Mouse (Mus musculus): ENCODE data around the gene Kcnb1.
A peak's percentile ranks its signal among the peaks of the same experiment; 100 is the strongest.
"Not testable (repeated sequence)": the region's sequence is repeated elsewhere in the genome, so short reads cannot be mapped to it uniquely, and the experiment has no call there.

The Kcnb1 gene

DNA sequence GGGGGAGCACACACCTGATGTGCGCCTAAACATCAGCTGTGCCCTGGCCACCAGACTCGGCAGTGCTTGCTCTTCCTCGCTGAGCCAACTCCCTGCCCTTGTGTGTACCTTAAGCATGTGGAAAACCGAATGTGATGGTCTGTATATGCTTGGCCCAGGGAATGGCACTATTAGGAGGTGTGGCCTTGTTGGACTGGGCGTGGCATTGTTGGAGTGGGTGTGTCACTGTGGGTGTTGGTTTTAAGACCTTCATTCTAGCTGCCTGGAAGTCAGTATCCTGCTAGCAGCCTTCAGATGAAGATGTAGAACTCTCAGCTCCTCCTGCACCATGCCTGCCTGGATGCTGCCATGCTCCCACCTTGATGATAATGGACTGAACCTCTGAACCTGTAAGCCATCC, 14.7 kb upstream of the Kcnb1 start:
- ATAC-seq (ENCODE audit: low TSS enrichment) = not testable (repeated sequence)

DNA sequence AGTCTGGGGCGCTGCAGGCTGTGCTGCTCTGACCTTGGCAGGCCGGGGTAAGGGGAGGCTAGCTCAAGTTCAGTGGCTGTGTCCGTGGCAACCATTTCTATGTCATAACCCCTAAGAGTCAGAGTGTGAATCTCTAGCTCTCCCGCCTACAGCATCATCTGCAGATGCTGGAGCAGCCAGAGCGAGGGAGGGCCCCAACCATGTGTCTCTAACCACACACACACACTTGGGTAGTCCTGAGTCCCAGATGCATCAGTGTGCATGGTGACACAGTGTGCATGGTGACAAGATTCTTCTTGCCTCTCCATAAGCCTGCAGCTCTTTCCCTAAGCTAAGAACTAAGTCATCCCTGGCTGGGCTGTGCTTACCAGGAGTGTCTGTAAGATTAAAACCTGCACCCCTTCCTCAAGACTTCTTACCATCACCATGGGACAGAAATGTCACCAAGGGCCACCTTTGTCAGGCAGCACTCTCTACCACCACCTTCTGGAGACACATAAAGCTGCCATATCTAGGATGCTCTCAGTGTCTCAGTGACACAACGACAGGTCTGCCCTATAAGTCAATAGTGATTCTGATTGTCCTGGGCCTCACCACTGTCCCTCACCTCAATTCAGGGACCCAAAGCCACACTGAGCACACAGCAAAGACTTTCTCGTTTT, 13.7 kb upstream of the Kcnb1 start:
- 0 out of 2 replicates have a peak, but pooled peaks have one; percentile 25 for ATAC-seq (ENCODE audit: low TSS enrichment)

DNA sequence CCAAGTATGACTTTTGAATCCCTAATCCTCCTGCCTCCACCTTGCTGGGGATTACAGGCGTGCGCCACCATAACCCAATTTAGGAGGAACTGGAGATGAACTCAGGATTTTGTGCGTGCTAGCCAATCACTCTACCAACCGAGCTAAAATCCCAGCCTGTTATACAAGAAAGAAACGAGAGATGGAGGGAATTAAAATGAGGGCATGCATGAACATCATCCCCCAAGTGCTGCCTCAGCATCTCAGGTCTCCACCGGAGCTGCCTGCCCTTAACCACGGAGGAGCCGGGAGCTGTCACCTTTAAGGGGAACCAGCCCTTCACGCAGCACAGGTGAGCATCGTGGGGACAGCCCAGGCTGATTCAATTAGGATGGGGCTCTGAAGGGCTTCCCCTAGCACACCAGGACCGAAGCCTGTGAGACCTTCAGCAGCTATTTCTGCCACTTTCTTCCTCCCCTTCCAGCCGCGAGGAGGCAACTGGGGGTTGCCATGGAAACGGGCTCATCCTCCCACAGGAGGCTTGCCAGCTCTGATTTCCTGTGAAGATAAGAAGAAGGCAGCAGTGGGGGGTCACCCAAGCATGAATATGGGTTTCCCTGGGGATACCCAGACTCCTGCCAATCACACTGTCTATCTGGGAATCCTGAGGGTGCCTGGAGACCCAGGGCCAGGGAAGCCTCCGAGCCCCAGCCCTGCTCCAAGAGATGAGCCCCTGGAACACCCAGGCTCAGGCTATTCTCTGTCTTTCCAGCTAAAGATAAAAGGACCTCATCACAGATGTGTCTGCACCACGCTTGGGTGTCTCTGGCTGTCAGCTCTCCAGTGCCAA, 11.7 kb upstream of the Kcnb1 start:
- ATAC-seq (ENCODE audit: low TSS enrichment) = peak; percentile 77

DNA sequence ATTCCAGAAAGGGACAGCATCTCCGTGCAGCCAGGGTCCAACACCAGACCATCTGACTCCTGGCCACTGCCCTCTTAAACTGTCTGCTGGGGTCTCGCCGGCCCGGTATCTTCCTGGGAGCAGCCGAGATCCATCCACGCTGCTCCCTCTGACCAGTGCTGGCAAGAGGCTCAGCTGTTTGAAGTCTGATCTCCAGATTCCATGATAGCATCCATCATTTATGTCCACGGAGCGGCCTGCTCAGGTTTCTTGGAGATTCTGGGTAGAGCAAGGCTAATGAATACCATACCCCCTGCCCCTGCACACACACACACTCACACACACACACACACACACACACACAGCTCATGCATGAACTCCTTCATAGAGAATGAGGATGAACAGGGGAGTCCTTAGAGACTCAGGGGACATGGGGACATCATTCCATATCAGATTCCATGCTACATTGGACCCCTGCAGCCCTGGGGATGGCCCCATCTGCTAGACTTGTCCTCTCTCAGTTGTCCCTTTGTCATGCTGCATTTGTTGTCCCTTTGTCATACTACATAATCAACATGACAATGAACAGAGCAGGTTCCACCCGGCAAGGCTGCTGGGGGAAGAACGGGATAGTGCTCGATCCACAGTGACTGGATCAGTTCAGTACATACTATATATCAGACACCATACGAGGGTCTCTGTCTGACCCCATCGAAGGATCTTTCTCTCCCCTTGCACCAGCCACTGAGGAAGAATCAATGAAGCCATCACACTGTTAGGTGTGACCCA, 8.9 kb upstream of the Kcnb1 start:
- ATAC-seq (ENCODE audit: low TSS enrichment) = no peak

DNA sequence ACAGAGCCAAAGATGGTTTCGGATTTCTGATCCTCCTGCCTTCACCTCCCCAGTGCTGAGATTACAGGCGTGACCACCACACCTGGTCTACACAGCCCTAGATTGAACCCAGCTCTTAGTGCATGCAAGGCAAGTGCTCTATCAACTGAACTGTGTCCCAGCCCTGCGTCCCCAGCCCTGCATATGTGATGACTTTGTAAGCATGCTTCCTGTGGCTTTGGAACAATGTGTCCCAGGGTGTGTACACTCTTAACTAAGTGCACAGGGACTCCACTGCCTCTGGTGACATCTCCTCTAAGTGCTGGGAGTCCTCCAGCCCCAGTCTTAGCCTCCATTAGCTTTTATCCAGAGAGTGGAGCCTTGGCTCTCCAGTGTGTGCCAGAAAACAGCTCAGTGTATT, 3.4 kb upstream of the Kcnb1 start:
- ATAC-seq (ENCODE audit: low TSS enrichment) = no peak

DNA sequence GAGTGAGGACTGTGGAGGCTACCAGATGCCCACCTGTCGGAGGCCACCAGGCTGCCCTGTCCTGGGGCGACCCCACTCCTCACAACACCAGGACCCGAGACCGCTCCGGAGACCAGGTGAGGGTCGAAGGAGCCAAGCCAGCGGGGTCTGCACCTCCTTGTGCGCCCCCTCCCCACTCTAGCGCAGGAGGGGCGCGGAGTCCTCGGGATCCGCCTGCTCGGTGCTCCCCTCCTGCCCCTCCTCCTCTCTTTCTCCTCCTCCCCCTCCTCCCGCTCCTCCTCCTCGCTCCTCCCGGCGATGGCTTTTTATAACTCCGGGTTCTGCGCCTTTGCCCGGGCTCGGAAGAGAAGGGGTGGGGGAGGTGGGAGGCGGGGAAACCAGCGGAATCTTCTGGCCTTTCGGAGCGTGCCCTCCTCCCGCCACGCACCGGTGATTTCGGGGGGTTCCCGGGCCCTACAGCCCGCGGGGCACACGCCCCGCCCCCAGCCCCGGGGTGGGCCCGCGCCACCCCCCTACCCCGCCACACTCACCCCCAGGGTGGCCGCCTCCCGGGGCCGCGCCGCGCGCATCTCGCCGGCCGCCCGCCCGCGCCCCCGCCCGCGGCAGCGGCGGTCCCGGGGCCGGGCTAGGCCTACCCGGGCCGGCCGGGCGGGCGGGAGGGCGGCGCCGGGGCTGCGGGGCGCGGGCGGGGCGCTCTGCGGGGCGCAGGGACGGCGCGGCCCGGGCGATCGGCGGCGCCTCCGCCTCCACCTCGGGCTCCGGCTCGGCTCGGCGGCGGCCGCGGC, 472 bp downstream of the Kcnb1 start:
- ATAC-seq (ENCODE audit: low TSS enrichment) = no peak

DNA sequence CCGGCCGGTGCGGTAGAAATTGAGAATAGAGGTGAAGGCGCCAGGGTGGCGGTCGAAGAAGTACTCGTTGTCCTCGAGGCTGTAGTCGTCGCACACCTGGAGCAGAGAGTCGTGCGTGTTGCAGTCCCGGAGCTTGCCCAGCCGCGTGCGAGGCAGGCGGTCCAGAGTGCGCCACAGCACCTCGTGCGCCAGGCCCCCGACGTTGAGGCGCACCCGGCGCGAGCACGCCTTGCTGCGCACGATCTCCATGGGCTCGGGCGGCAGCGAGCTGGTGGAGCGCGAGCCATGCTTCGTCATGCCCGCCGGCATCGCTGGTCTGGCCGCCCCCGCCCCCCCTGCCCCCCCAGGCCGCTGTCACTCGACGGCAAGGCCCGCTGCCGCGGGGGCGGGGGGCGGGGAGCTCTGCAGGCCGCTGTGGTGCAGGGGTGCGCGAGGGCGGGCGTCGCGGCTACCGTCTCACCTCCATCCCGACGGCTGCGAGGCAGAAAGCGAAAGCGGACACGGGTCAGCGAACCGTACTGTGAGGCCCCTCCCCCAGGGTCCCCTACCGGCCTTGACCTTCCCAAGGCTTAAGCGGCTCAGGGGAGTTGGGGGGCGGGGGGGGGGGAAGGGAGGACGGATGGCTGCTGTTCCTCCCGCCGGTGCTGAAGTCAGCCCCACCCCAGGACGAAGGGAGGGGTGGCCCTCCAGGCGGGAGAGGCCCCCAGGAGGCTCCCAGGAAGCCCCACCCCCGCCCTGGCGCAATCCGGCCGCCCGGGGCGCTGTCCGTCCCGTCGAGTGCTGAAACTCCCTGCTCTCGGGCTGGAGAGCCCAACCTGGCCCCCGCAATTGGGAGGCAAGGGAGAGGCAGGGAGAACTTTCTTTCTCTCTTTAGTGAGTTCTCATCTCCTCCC, 1.4 kb downstream of the Kcnb1 start:
- ATAC-seq (ENCODE audit: low TSS enrichment) = no peak; the same call in 1 of the 2 replicates

DNA sequence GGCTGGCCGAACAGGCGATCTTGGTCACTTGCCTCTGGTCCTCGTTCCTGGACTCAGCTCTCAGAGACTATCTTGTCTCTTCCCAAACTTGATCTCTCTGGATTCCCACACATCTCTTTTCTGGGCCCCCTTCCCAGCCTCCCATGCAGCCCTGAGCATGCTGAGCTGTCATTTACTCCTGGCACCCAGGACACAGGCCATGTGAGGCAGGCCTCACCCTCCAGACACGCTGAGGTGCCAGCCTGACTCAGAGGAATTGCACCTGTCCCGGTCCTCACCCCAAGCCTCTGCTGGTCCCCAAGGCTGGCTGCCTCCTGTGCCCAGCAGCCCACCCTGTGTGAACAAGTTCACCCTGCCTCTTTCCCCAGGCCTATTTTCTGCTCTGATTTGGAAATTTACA, 2.8 kb downstream of the Kcnb1 start:
- ATAC-seq (ENCODE audit: low TSS enrichment) = peak; percentile 17; the same call in 1 of the 2 replicates

DNA sequence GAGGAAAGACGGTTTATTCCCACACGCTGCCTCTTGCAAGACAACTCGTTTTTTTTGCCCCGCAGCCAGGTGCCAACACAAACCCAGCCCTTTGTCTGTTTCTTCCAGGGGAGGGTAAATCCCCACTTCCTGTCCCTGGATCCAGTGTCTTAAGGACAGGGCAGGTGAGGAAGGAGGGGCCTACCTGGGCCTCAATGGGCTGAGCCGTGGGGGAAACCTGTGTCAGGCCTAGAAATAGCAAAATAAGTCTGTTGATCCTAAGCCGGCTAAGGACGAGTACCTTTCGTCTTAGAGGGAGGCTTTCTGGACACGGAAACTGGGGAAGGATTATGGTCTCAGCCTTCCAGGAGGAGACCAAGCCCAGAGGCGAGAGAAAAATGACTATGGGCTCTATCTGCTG, 3.4 kb downstream of the Kcnb1 start:
- ATAC-seq (ENCODE audit: low TSS enrichment) = no peak

DNA sequence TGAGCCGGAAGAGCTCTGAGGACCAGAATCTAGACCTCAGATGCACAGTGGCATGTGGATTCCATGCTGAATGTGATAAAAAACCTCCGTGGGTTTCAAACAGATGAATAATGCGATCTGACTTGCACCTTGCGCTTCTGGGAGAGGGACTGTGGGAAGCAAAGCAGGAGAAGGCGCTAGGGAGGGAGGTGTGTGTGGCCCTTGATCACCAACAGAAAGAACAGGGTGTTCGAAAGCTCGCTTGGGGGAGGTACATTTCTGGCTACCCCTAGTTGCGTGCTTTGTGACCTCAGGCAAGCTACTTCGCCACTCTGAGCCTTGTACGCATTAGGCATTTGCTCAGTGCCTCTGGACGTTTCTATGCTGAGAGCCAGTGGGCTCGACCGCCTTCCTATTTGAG, 4.0 kb downstream of the Kcnb1 start:
- ATAC-seq (ENCODE audit: low TSS enrichment) = 0 out of 2 replicates have a peak, but pooled peaks have one; percentile 1

DNA sequence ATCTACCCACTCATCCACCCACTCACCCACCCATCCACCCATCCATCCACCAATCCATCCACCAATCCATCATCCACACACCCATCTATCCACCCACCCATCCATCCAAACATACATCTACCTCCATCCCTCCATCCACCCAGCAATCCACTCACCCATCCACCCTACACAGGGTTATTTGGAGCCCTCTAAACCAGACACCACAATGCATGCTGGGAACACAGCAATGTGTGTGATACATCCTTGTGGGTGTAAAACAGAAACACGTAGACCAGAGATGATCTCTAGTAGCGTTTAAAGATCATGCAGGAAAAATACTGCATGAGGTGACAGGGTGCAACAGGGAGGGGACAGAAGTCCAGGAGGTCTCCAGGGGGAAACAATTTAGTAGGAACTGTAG, 4.5 kb downstream of the Kcnb1 start:
- peak; percentile 17; the same call in 1 of the 2 replicates for ATAC-seq (ENCODE audit: low TSS enrichment)

DNA sequence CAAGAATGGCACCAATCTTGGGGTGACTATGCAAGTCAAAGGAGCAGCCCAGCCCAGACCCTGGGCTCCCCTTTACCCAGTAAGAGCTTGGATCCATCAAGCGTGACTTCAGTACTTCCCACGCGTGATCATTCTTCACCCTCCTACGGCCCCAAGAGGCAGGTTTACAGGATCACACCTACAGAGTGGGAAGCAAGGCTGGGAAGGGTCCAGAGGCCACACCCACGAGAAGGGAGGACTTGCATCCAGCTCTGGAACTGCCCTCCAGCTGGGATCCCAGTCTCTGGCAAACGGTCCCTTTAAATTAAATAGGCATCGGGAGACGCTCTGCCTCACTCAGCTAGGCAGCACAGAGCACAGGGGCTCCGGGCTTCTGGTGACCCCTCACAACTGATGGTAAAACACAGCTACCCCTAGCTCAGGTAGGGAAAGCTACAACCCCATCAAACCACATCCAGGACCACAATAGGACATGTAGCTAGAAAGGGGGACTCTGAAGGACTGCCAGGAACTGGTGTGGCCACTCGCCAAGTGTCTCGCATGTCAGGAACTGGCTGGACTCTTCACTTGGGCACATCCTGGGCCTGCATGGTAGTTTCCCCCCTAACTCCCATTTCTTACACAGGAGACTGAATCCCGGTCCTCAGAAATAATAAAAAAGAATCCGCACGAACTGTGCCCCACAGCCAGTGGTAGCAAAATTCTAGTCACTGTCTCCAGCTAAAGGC, 8.1 kb downstream of the Kcnb1 start:
- no peak for ATAC-seq (ENCODE audit: low TSS enrichment)

DNA sequence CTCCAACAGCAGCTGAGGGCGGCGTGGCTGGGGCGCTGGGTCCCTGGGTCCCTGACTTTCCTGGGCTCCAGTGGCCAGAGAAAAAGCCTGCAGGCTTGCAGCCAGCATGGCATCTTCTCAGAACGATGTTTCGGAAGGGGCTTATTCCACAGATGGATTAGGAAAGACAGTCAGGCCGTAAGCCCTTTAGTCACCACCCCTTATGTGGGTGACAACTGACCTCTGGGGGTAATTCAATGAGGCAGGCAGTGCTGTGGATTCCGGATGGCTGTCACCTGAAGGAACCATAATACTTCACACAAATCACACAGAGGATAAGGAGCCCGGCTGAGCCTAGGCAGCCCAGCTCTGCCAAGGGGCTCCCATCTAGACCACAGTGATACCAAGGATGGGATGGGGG, 8.9 kb downstream of the Kcnb1 start:
- ATAC-seq (ENCODE audit: low TSS enrichment) = no peak

DNA sequence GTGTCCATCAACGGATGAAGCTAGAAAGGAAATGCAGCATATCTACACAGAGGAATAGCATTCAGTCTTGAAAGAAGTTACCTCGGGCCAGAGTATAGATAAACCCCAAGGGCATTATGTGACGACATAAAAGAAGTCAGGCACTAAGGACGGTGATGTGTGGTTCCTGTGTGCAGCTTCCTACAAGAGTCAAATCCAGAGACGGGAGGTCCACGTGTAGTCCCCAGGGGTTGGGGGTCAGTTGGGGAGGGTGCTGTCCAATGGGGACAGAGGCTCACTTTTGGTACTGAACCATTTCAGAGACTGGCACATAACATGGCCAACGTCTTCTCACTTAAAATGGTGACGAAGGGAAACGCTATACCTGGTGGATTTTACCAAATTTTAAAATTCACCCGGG, 10.7 kb downstream of the Kcnb1 start:
- ATAC-seq (ENCODE audit: low TSS enrichment) = no peak

DNA sequence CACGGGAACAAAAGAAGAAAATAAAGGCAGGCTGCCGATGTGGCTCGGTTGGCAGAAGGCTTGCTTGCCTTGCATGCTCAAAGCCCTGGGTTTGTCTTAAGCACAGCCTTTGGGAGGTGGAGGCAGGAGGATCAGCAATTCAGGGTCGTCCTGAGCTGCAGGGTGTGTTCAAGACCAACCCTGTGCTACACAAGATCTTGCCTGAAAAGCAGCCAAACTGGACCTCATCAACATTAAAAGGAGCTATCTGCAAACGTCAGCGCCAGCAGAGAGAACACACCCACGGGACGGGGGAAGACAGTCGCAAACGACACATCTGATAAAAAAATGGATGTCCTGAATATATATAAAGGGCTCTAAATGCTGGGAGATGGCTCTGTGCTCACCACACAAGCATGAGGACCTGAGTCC, 12.7 kb downstream of the Kcnb1 start:
- ATAC-seq (ENCODE audit: low TSS enrichment) = peak; percentile 74

DNA sequence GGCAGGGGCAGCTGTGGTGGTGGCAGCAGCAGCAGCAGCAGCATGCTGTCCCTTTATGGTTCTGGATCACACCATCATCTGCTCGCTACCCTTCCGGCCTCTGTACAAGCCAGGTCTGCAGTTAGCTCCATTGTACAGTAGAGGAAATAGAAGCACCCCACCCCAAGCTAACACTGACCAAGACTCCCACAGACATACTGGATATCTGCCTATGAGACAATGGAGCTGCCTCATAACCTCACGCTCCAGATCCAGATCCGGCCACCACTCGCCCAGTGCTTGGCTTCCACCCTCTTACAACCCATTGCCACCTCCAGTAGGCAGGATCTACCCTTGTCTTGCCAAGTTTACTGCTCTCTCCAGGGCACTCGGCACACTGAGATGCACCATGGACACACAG, 14.7 kb downstream of the Kcnb1 start:
- no peak for ATAC-seq (ENCODE audit: low TSS enrichment)

DNA sequence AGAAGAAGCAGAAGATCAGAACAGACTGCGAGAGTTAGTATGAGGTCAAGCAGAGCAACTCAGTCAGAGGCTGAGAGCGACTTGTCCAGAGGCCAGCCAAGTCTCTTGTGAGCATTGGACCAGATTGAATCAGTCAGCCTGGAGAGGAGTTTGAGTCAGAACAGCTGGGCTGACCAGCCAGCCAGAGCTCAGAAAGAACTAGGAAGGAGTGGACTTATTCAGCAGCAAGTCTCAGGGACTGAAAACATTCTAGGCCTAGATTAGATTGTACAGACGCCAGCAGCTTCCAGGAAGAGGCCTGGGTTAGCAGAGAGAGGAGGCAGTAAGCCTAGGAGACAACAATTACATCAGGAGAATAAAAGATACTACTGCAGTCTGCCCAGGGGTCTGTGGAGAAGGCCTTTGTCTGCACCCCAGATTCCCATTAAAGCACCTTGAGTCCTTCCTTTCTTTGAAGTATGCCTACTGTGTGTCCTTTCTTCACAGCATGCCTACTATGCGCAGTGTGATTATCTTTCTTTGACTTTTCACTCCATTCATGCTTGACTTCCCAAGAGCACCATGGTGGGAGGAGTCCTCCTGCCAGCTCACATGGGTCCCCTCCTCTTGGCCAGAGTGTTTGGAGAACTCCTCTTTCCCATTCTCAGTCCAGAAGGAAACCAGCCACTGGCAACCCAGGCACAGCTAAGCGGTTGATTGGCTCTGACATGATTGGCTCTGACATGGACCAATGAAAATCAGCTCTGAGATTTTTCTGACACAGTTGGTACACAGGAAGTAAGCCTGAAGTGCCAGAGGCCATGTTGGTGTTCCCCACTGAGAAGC, 16.7 kb downstream of the Kcnb1 start:
- no peak for ATAC-seq (ENCODE audit: low TSS enrichment)

DNA sequence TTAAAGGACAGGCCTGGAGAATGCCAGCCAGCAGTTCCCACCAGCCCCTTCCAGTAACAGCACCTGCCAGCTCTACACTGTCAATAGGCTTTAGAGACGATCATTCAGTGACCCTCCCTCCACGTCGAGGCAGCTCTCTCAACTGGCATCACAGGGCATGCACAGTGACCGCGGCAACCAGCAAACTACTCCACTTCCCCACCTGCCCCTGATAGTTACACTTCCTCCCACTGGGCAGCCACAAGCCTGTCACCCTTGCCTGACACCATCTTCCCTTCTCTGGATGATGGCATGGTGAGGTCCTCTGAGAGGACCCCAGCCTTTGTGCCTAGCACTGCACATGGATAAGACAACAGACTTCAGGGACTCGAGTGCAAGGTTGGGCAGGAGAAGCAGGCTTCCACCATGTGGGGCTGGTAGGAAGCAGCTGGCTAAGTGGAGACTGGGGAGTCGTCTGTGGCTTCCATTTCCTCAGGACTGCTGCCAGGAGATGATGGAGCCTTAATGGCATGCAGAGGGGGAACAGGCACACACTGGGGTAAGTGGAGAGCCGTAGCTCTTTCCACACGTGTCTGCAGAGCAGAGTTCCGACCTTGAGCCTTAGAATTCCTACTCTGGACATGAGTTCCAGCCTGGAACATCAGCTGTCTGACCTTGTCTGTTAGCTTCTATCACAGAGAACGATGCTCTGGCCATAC, 22.3 kb downstream of the Kcnb1 start:
- peak; percentile 56 for ATAC-seq (ENCODE audit: low TSS enrichment)
